Mouse (Mus musculus): ENCODE data around the gene Acot7.
A peak's percentile ranks its signal among the peaks of the same experiment; 100 is the strongest.
"Not testable (repeated sequence)": the region's sequence is repeated elsewhere in the genome, so short reads cannot be mapped to it uniquely, and the experiment has no call there.

Gene Acot7

DNA sequence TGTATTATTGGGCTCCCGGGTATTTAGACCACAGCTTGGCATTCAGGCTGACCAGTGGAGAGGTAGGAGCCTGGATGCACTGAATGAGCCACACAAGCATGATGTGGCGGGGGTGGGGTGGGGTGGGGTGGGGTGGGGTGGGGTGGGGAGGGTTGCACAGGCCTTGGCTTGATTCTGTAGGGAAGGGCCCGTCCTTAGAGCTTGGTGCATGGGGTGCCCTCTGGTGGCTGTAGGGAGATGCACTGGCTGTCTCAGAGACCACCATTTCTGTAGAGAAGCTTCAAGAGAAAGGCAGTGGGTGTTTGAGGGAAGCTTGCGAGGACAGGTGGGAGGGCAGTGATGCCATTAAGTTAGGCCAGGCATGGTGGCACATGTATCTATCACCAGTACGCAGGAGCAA is 34.6 kb downstream of the Acot7 start:
- peak; percentile 72 to 78 for DNase-seq

DNA sequence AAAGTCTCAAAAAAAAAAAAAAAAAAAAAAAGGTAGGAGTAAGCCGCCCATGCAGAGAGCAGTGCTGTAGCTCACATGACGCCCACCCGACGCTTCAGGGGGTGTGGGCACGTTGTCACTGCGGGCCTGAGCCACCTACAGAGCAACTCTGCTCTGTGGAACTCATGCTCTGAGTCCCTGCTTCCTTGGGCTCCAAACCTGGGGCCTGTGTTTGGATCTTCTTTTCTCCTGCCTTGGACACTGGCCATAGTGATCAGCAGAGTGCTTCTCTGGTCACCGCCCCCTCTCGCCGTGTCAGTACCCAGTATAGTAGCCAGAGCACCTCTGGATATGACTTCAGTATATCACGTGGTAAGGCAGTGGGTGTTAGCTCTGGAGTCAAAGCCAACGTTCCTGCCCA is 35.0 kb downstream of the Acot7 start:
- no peak for DNase-seq

GRCm38 (mm10) chr4:152213760-152214480 is 36.0 kb downstream of the Acot7 start:
- peak; percentile 94 for DNase-seq

- DNase-seq, result no peak
Observed at GRCm38 (mm10) chr4:152214871-152215415, 37.0 kb downstream of the Acot7 start.

DNA sequence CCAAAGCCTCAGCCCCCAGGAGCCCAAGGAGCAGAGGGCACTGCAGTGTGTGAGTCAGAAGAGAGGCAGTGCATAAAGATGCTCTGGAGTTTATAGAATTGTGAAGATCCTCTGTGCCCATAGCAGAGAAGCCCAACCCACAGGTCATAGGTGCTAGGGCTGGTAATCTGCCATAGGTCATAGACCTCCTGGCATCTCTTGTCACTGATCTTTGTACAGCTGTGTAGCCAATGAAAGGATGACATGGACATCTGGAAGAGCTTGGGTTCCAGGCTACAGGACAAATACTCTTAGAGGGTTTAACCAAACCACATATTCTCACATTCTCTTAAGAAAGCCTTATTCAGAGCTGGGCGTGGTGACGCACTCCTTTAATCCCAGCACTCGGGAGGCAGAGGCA is 41.7 kb downstream of the Acot7 start:
- DNase-seq, result no peak

- no peak for DNase-seq
Observed at GRCm38 (mm10) chr4:152220771-152221410, 43.0 kb downstream of the Acot7 start.

- no peak for DNase-seq
Observed at GRCm38 (mm10) chr4:152221411-152221887, 43.5 kb downstream of the Acot7 start.

DNA sequence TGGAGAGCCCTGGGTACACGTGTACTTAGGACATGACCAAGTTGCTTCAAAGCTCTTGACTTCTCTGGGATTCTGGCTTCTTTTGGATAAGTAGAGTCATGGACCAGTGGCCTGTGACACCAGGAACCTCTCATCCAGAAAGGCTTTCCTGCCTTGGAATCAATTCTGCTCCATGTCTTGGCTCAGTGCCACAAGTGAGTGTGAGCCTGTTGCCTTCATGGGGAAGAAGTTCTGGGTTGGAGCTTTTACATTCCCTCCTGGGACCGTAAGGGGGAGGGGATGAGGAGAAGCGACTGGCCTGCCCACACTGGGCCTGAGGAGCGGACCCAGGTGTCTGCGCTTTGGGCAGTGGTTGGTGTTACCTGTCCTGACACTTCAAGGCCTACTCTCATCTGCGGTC is 44.2 kb downstream of the Acot7 start:
- DNase-seq, result no peak

DNA sequence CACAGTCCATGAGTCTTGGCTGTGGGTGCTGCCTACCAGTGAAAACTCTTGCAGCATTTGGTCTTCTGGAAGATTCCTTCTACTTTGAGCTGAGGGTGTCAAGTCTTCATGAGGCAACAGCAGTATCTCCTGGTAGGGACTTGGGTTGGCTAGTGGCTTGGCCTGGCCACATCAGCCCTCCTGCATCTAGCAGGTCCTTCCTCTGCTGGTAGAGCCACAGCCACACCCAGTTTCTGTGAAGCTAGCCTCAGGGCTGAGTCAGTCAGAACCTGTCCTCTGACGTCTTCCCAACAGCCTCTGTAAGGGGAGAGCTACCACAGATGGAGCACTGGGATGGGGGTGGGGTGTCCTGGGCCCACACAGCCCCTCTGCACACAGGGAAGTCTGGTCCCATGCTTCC is 44.6 kb downstream of the Acot7 start:
- no peak for DNase-seq

DNA sequence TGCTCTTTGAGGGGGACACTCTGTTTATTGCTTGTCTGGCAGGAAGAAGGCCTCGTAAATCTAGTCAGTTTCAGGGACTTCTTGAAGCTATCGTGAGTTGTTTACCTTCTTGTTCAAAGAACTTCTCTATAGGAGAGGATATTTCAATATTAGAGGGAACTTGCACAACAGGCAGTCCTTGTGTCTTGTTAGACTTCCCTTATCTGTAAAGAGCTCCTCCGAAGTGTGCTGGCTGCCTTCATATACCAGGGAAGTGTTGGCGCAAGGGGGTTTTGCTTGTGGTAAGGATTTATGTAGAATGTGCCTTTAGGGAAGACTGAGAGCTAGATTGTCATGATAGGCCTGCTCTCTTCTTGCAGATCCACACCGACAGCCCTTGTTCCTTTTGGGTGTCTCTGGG is 46.2 kb downstream of the Acot7 start:
- no peak for DNase-seq

GRCm38 (mm10) chr4:152226901-152227486 is 49.1 kb downstream of the Acot7 start:
- no peak for DNase-seq

GRCm38 (mm10) chr4:152227749-152228527 is 50.0 kb downstream of the Acot7 start:
- no peak for DNase-seq

- not testable (repeated sequence) for DNase-seq
Observed at GRCm38 (mm10) chr4:152230331-152230730, 52.4 kb downstream of the Acot7 start.

DNA sequence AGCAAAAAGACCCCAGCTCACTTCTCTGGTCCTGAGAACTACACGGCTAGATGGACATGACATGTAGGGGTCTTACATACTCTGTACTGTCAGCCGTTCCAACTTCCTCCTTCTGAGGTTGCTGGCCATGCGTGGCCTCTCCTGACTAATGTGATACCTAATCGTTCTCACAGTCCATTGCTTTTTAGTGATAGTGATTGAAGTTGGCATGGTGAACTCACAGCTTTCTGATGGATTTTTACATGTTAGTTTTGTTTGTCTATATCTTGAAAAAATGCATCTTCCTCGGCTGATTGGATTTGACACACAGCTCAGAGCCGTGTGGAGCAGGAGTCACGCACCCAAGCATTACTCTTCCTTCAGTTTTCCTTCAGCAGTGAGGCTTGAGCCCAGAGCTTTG is 53.4 kb downstream of the Acot7 start:
- DNase-seq, result no peak

DNA sequence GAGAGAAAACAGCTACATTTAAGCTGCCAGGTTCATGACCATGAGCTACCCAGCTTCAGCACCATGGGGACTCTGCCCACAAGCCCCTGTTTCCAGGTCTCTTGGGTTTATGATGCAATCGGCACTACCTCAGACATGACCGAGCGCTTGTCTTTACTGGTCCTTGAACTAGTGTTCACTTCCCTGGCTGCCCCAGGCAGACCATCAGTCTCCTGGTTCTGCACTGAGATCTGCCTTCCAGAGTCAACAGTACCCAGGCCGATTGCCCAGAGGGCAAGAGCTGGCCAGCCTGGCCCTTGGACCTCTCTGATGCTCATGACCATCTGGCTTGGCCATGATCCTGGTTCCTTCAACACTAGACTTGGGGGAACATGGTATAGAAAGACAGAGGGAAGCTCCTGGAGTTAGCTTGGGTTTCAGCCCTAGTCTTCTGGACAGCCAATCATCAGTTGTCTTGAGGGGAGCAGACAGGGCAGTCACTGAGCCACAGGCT is 54.5 kb downstream of the Acot7 start:
- DNase-seq, result no peak

DNA sequence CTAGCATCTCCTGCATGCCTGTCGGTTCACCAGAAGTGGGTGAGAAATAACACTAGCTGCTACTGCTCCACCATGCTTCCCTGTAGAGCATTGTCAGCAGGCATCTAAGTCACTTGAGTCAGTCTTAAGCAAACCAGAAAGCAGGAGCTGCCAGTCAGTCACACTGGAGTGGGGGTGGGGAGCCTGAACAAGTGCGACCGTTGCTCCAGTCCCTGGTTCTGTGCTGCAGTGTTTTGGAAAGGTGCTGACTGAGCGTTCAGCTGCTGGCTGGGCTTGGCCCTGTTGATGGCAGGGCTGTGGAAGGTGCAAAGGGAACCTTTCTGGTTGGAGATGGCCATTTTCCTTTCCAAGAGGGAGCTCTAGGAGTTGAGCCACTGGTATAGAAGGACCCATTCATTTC is 62.0 kb downstream of the Acot7 start:
- no peak for DNase-seq

GRCm38 (mm10) chr4:152243241-152243891 is 65.4 kb downstream of the Acot7 start:
- no peak for DNase-seq

- DNase-seq, result no peak
Observed at GRCm38 (mm10) chr4:152243969-152244368, 66.0 kb downstream of the Acot7 start.

- no peak for DNase-seq
Observed at GRCm38 (mm10) chr4:152244545-152245522, 66.9 kb downstream of the Acot7 start.

DNA sequence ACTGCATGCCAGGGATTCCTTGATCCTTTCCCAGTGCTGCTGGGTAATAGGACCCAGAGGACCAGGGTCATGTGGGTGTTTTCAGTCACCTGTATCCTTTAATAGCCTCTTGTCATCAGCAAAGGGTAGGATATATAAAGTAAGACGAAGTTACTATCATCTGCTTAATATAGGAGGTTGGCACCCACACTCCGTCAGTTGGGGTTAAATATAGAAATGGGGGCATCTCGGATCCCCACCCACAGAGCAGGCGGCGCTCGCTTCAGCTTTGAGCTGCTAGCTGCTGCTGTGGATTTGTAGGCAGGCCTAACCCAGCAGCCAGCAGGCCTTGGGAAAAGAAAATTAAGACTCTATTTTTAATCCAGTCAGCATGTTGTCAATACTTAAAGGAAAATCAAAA is 68.1 kb downstream of the Acot7 start:
- no peak for DNase-seq

GRCm38 (mm10) chr4:152247195-152247594 is 69.3 kb downstream of the Acot7 start:
- DNase-seq, result no peak

Data from B cell, adult 2 months (primary cell).